Mouse (Mus musculus): Measurements from ENCODE around the gene Rab11fip5. TPM values are rescaled to one million over a fixed set of nuclear protein-coding genes. Genes with fewer than 3 reads are reported as not detected.

Rab11fip5 gene
- 10 to 100 TPM; 49.1 to 52.6 TPM for total RNA-seq (2021)

- peak; percentile 24 to 27 for DNase-seq
Measured at GRCm38 (mm10) chr6:85373951-85374733, at the start of gene Rab11fip5. Rab11fip5 (minus strand) TSS chr6:85374634.

- DNase-seq = no peak
Measured at GRCm38 (mm10) chr6:85423836-85424379, 49.5 kb upstream of the Rab11fip5 start, which contains the start of gene Noto. Noto (plus strand) TSS chr6:85423886.

- no peak for DNase-seq
Measured at GRCm38 (mm10) chr6:85419150-85419549, 44.7 kb upstream of the Rab11fip5 start.

GRCm38 (mm10) chr6:85415829-85416228 is 41.4 kb upstream of the Rab11fip5 start:
- no peak for DNase-seq

GRCm38 (mm10) chr6:85410771-85411273 is 36.4 kb upstream of the Rab11fip5 start:
- DNase-seq = peak; percentile 34 to 53

GRCm38 (mm10) chr6:85409003-85409402 is 34.6 kb upstream of the Rab11fip5 start:
- DNase-seq = no peak

GRCm38 (mm10) chr6:85403039-85403438 is 28.6 kb upstream of the Rab11fip5 start:
- no peak for DNase-seq

GRCm38 (mm10) chr6:85402613-85403012 is 28.2 kb upstream of the Rab11fip5 start:
- DNase-seq = no peak

GRCm38 (mm10) chr6:85399715-85400114 is 25.3 kb upstream of the Rab11fip5 start:
- peak in 1 of 2 experiments; percentile 26 for DNase-seq

- peak; percentile 27 to 31 for DNase-seq
Measured at GRCm38 (mm10) chr6:85397165-85397564, 22.7 kb upstream of the Rab11fip5 start.

GRCm38 (mm10) chr6:85395360-85395759 is 20.9 kb upstream of the Rab11fip5 start:
- no peak for DNase-seq

GRCm38 (mm10) chr6:85391803-85392202 is 17.4 kb upstream of the Rab11fip5 start:
- peak; percentile 29 to 55 for DNase-seq

- no peak for DNase-seq
Measured at GRCm38 (mm10) chr6:85388608-85389007, 14.2 kb upstream of the Rab11fip5 start.

GRCm38 (mm10) chr6:85382791-85383190 is 8.4 kb upstream of the Rab11fip5 start:
- DNase-seq = no peak

- no peak for DNase-seq
Measured at GRCm38 (mm10) chr6:85381648-85382020, 7.2 kb upstream of the Rab11fip5 start.

GRCm38 (mm10) chr6:85380901-85381647 is 6.6 kb upstream of the Rab11fip5 start:
- DNase-seq = no peak

GRCm38 (mm10) chr6:85380201-85380900 is 5.9 kb upstream of the Rab11fip5 start:
- peak; percentile 60 to 73 for DNase-seq

- DNase-seq = no peak
Measured at GRCm38 (mm10) chr6:85378629-85379028, 4.2 kb upstream of the Rab11fip5 start.

- no peak for DNase-seq
Measured at GRCm38 (mm10) chr6:85377876-85378275, 3.4 kb upstream of the Rab11fip5 start.

GRCm38 (mm10) chr6:85377066-85377734 is 2.8 kb upstream of the Rab11fip5 start:
- DNase-seq = no peak

GRCm38 (mm10) chr6:85374734-85375114 is 290 bp upstream of the Rab11fip5 start:
- DNase-seq = peak; percentile 94
